Mouse (Mus musculus): ENCODE measurements around the gene Polr1b.

GRCm38 (mm10) chr2:129115706-129116367 lies 15.0 kb downstream of the Polr1b start:
- TF ChIP-seq EP300 (IDR thresholded peaks at IDR 0.05; ENCODE audit: low read depth) (no peak), CTCF (IDR thresholded peaks at IDR 0.05; ENCODE audit: low read depth) (no peak)

All from liver, postnatal 0 days (tissue).